Mouse (Mus musculus) T-cell, adult 2 months (primary cell): ENCODE measurements at regions not wholly inside any gene's neighbourhood (a gene's known extent, or its start where the extent isn't known, plus 50 kb on each side); places are given as distances from the start of the nearest gene placed in this dataset.

Experiments
- DNase-seq: peaks from one replicate; pipeline ENCODE4 v3.0.0; 2022; ENCODE audit warnings: low spot score

DNA sequence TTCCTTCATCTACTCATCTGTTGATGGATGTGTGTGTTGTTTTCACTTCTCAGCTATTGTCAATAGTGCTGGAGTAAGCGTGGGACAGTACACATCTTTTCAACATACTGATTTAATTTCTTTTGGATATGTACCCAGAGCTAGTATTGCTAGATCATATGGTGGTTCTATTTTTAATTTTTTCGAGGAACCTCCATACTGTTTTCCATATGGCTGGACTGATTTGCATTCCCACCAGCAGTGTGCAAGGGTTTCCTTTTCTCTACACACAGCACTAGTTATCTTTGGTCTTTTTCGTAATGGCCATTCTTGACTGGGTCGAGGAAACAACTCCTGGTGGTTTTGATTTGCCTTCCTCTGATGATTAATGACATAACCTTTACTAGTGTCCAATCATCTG, 943.0 kb downstream of the Gsdmc2 start:
- DNase-seq = no peak

DNA sequence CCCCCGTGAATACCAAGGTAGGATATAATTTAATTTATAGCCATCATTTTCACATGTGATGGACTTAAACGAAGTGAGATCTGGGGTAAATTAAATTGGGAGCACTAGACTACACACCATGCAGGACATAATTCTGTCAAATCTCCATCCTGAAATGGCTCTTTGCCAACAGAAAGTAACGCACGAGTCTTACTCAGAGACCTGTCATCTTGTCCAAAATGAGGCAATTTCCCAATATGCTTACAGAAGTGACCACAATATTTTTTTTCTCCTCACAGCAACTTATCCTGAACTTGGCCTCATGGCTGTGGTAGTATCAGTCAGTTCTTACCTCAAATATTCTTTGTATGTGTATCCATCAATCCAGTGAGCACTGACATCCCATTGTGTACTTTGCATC, 955.2 kb downstream of the Gsdmc2 start:
- no peak for DNase-seq

DNA sequence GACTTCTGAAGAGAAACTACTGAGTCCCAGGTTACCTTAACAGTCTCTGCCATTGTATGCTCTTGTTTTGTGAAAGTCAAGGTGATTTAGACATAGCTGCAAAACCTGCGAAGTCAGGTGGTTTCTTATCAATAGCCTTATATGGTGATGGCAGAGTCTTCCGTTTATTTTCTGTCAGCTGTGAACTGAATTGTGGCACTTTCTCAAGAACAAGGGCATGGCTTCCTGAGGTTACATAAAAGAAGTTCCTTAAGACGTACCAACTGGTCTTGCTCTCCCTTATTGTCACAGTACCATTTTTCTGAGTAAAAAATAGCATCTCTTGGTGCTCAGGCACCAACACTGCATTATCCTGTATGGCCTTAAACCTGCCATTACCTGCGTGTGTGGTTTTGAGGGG, 959.6 kb downstream of the Gsdmc2 start:
- no peak for DNase-seq

DNA sequence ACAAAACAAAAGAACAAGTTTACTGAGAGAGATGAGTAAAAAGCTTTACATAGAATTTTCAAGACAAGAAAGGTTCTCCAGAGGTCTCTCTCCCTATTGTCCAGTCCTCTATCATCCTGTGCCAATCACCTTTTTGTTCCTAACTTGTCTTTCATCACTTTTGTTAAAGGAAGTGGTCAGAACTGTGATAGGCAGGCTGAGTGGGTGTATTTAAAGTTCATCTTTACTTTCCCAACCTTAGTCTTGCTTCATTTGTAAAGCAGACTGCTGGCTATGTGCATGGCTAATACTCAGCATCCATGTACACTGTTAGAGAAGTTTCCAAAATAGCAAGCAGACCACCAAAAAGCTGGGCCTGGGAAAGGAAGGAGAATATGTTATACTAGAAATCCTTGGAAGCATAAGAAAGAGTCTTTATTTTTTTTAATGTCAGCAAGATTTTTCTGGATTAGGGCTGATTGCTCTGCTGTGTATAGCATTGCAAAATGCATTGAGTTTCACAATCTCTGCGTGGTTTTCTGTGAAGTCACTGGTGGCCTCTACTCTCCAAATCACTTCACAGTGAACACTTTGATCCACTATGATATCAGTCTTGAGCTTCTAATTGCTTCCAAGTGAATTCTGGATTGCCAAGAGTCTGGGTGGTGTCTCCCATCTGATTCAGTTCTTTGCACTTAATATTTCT, 973.8 kb downstream of the Gsdmc2 start:
- DNase-seq = no peak

DNA sequence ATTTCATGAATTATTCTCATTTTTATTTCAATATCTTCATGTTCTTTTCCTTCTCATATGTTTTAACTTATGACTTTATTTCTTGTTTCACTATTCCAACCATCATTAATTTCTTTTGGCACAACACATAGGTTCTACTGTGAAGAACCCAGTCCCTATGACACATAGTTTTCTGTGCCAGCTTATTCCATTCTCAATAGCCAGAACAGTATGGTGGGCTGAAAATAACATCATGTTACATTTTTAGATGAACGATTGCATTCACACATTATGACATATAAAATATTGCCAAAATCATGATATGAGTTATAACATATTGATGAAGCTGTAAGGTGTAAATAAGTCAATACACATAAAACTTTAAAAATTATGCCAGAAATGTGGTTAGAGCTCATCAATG, 982.4 kb downstream of the Gsdmc2 start:
- no peak for DNase-seq

DNA sequence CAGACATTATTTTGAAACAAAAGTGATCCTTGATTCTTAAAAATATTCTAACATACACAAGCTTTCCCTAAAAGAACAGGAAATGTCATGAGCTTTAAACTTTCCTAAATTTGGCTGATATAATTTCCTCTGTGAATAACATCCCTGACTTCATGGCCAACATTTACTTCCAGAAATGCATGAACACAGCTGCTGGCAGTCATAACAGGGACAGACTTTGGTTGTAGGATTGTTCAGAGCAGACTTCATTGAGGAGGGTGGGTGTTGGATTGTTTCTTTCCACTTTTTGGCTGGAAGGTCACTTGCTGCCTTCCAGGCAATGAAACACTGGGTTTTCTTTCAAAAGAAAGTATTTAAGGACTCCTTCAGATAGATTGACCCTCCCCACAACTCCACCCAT, 983.6 kb downstream of the Gsdmc2 start:
- DNase-seq = no peak

DNA sequence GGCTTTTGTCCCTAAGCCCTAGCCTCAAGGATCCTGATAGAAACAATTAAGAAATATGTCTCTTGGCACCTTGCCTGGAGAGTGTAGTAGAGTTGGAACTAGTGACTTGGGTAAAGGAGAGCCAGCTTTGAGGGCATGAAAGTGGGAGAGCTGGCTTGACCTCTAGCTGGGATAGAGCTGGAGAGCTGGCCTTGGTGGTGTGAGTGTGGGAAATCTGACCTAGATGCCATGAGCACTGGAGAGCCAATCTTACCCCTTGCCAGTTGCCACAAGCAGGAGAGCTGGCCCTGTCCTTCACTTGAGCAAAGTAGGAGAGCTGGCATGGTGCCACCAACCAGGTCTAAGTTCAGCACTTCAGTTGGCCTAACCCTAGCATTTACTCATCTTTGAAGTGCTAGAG, 995.7 kb downstream of the Gsdmc2 start:
- DNase-seq = no peak

GRCm38 (mm10) chr15:62845884-62846283, 999.1 kb downstream of the Gsdmc2 start:
- DNase-seq = no peak

DNA sequence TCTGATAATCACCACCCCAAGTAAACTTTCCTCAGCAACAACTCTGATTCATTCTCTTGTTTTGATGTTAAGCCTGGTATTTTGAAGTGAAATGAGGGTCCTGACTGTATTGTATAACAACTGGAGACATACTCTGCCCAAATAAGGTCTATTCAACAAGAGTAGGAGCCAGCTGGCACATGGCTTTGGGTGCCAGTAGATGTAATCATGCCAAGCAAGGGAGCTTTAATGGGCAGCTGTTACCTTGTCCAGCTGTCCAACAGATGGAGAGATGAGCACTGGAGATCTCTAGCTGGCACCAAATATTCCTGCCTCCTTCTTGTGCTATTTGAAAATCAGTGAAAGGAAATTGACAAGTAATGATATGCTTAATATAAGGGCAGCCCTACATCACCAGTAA, 1019.4 kb downstream of the Gsdmc2 start:
- no peak for DNase-seq

GRCm38 (mm10) chr15:62823861-62824518, 1021.0 kb downstream of the Gsdmc2 start:
- no peak for DNase-seq

DNA sequence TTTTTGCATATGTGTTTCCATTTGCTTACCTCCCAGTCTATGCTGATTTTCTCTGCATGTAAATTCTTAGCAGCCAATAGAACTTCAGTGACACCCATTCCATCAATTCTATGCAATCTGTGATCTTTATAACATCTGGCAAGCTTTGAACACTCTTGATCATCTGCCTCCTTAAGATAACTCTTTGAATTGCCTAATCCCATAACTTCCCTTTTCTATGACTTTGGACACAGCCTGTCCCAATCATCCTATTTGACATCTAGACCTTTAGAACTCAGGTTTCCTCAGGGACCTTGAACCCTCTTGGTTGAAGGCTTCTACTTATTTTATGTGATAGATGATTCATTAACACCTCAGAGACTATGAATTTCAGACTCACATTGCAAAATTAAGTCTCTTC, 1022.7 kb downstream of the Gsdmc2 start:
- DNase-seq = no peak

DNA sequence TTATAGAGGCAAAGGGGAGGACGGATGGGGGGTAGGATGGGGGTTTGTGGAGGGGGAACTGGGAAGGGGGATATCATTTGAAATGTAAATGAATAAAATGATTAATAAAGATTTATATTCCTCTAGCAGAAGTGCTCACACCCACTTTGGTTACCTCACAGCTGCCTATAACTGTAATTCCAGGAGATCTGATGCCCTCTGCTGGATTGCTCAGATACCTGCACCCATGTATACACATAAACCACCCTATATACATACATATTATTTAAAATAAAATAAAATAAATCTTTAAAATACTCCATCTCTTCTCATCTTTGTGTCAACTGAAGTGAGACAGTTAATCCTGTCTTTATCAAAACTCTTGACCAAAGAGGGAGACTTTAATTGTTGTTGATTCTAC, 1031.9 kb downstream of the Gsdmc2 start:
- DNase-seq = no peak

DNA sequence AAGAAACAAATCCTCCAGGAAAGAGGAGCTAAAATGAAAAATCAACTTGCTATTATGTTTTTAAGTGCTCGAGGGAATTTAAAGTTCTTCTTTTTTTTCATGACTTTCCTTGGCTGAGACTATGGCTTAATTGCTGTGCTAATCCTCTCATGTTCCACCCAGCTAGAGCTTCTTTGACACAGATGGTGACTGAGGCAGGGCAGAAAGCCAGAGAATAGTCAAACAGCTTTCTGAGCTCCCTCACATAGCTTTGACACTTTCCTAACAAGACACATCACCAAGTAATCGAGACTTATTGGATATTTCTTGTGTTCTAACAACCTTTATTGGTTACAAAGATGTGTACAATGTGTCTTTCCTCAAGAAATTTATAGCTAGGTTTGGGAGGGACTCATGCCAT, 1033.0 kb downstream of the Gsdmc2 start:
- no peak for DNase-seq

DNA sequence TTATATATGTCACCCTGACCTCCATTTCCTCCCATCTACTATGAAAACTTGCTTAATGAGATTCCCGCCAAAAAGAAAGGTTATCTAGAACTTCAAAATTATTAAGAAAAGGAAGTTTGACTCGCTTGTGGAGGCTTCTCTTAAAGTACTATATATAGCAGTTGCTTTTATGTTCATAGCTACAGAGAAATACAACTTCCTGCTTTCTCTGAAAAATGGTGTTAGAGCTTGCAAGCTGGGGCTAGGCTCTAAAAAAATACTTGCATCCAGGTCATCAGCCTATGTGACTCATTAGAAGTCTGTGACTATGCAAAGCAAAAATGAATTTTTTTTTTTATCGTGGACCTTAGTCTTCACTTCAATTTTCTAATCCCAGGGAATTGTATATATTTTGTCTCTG, 1035.7 kb downstream of the Gsdmc2 start:
- no peak for DNase-seq

- no peak for DNase-seq
Observed at GRCm38 (mm10) chr15:62808087-62808808, 1036.7 kb downstream of the Gsdmc2 start.

DNA sequence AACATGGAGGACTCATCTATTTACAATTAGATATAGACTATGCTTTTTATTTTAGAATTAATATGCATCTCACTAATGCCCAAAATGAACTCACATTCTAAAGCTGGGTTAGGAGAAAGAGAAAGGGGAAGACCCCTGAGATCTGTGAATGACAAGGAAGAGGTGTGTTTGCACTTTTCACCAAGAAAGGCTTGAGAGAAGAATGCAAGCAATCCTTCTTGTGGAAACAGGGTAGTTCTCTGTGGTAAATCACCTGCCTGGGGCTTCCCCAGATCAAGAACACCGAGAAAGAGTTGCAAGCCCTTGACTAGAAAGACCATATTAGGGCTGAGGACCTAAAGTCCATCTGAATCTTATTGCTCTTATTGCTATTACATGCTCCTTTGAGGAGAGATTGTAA, 1037.6 kb downstream of the Gsdmc2 start:
- peak; percentile 16 for DNase-seq

GRCm38 (mm10) chr15:62802770-62803169, 1042.2 kb downstream of the Gsdmc2 start:
- DNase-seq = no peak

GRCm38 (mm10) chr15:62798731-62799130, 1046.2 kb downstream of the Gsdmc2 start:
- DNase-seq = no peak

GRCm38 (mm10) chr15:62793569-62793968, 1051.4 kb downstream of the Gsdmc2 start:
- DNase-seq = no peak

GRCm38 (mm10) chr15:62792084-62792483, 1052.9 kb downstream of the Gsdmc2 start:
- no peak for DNase-seq

DNA sequence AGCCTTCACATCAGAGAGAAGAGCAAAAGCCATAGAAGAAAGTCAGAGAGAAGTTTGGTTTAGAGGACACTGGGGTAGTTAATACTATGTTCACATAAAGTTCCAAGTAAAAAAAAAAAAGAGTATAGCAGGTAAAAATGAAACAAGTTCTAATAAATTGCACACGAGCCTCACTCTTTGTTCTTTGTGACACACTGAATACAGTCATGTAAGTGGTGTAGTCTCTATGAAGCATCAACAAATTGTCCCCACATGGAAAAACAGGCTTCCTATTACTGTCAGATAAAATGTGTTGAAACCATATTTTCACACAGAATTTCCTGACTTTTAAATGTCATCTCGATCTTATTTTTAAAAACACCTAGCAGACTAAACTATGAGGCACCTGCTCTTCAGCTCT, 1057.2 kb downstream of the Gsdmc2 start:
- no peak for DNase-seq

- no peak for DNase-seq
Observed at GRCm38 (mm10) chr15:62786315-62786714, 1058.7 kb downstream of the Gsdmc2 start.

DNA sequence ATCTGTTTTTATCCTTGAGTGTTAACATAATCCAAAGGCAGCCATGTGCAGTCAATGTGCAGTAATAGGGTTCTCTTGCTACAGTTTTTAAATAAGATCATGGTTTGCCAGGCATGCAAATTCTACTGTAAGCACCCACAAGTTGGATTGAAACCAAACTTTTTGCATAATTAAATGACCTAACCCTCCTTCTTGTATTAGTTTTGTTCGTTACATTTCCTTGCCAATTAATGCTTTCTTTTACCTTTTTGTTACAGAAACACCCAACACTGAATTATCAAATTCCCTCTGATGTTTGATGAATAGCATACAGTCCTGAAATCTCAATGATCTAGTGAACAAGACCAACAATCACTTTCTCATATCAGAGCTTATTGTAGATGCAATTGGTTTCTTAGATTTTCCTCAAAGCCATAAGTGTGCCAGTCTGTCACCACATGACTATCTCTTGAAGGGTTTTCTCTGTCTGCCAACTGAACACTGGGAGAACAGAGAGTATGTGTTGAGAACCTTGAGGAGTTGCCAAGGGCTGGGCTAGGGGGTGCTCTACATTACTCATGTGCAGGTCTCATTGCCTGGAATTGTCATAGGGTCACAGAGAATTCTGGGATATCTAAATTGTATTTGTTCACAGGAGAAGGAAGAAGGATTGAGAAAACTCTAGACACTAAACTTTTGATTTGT, 1060.4 kb downstream of the Gsdmc2 start:
- DNase-seq = no peak
